Mouse (Mus musculus) heart, postnatal 0 days (tissue): Measurements from ENCODE around the gene Gse1.

ENCODE experiments used
- CTCF ChIP-seq: IDR thresholded peaks from 2 replicates; pipeline ENCODE4 v1.5.1; 2016; ENCODE audit warnings: antibody characterized with exemption, control low read depth, low read depth
- EP300 ChIP-seq: IDR thresholded peaks from 2 replicates; pipeline ENCODE4 v1.6.1; 2016; ENCODE audit warnings: antibody characterized with exemption, low read depth

GRCm38 (mm10) chr8:120268541-120268980 is 40.3 kb downstream of the Gse1 start:
- no peak for TF ChIP-seq CTCF
- no peak for TF ChIP-seq EP300
